Mouse (Mus musculus): ENCODE measurements around the gene Dip2b. TPM values are rescaled to one million over a fixed set of nuclear protein-coding genes. Genes with fewer than 3 reads are reported as not detected.

Dip2b gene
- total and polyA plus RNA-seq, 2 experiments = 2.0 to 3.1 TPM

DNA sequence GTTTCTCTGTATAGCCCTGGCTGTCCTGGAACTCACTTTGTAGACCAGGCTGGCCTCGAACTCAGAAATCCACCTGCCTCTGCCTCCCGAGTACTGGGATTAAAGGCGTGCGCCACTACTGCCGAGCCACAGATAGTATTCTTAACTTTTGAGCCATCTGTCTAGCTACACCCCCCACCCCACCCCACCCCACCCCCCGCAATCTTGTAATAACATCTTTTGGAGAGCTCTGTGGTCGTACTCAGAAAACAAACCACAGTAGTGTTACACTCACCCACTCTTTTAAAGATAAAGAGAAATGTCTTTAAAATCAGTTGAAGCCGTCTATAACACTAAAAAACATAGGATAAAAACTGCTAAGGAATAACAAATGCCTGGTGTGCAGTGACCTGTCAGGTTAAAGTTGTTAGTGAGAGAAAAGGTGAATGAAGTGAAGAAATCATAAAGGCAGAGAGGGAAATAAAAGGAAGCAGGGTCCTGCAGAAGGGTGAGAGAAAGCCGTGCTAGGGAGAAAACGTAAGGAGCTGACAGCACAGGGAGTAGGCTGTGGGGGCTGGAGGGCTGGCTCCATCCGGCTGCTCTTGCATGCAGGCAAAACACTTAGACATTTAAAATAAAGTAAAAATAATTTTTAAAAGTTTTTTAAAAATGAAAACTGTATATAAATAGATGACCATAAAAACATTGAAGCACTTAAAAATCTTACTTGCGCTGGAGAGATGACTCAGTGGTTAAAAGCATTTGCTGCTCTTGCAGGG lies 196.9 kb downstream of the Dip2b start:
- Histone ChIP-seq H3K36me3 (ENCODE audit: control insufficient read depth, insufficient read depth, low read length) (peaks cover 39% of the 10 kb centered on the region), H3K4me3 (ENCODE audit: insufficient read depth, low read depth, low read length) (no peak overlapping the region), H3K9ac (ENCODE audit: low read depth, low read length) (no peak overlapping the region), H3K27ac (replicated peaks; ENCODE audit: insufficient read depth, low read depth, low read length) (no peak overlapping the region), H3K4me1 (ENCODE audit: control insufficient read depth, insufficient read depth, low read length) (peaks cover 6% of the 10 kb centered on the region; the same call in 1 of the 2 replicates), H3K79me2 (ENCODE audit: control insufficient read depth, insufficient read depth, low read length) (peaks cover 46% of the 10 kb centered on the region), H3K27me3 (ENCODE audit: control insufficient read depth, insufficient read depth, low read length) (no peaks in the 10 kb centered on the region)
- WGBS = 96% methylated on average over 12 of the region's 12 CpGs
- no peak for DNase-seq (ENCODE audit: extremely low read depth, low read depth, low spot score)
- no peak for TF ChIP-seq POLR2A (IDR thresholded peaks at IDR 0.05; ENCODE audit: extremely low read depth, insufficient read depth, low read length)
- TF ChIP-seq CTCF (IDR thresholded peaks at IDR 0.05; ENCODE audit: low read depth, low read length) = no peak

DNA sequence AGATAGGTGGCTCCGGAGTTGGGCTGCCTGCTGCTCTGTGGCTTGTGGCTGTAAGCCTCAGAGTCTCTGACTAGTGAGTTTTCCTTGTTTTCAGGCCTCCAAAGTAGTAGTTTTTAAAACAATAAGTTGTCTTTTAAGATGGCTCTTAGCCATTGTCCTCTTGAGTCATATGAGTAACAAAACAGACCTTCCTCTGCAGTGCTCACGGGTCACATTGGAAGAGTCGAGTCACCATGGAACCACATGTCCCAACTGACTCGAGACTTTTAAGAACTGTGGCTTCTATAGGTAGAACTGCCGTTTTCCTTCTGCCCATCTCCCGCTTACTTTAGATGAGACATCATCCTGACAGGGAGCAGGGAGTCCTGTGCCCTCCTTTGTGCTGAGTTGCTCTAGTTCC lies 198.5 kb downstream of the Dip2b start:
- Histone ChIP-seq H3K4me1 (ENCODE audit: control insufficient read depth, insufficient read depth, low read length) (no peaks in the 10 kb centered on the region), H3K27ac (replicated peaks; ENCODE audit: insufficient read depth, low read depth, low read length) (no peak overlapping the region), H3K4me3 (ENCODE audit: insufficient read depth, low read depth, low read length) (no peak overlapping the region), H3K27me3 (ENCODE audit: control insufficient read depth, insufficient read depth, low read length) (no peaks in the 10 kb centered on the region), H3K9ac (ENCODE audit: low read depth, low read length) (no peak overlapping the region), H3K36me3 (ENCODE audit: control insufficient read depth, insufficient read depth, low read length) (peaks cover 47% of the 10 kb centered on the region), H3K79me2 (ENCODE audit: control insufficient read depth, insufficient read depth, low read length) (peaks cover 44% of the 10 kb centered on the region)
- TF ChIP-seq POLR2A (IDR thresholded peaks at IDR 0.05; ENCODE audit: extremely low read depth, insufficient read depth, low read length) (no peak), CTCF (IDR thresholded peaks at IDR 0.05; ENCODE audit: low read depth, low read length) (no peak)
- 83% methylated on average over 6 of the region's 6 CpGs for WGBS
- no peak for DNase-seq (ENCODE audit: extremely low read depth, low read depth, low spot score)

DNA sequence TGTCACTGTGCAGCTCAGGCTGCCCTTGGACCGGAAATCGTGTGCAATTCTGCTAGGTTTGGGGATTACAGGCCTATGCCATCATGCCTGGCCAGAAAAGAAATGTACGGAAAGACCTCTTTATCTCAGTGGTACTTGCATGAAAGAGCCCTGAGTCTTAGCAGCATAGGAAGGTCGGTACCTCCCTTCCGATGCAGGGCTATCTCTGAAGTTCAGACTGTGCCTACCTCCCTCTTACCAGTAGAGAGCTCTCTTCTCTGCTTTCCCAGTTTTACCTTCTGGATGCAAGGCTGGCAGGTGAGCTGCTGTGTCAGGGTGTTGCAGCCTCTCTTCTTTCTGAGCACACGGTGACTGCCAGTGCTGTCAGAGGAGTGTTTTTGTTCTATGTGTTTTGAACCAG lies 203.3 kb downstream of the Dip2b start:
- TF ChIP-seq CTCF (IDR thresholded peaks at IDR 0.05; ENCODE audit: low read depth, low read length) (no peak), POLR2A (IDR thresholded peaks at IDR 0.05; ENCODE audit: extremely low read depth, insufficient read depth, low read length) (no peak)
- H3K4me1 ChIP-seq (ENCODE audit: control insufficient read depth, insufficient read depth, low read length) = no peaks in the 10 kb centered on the region
- peaks cover 35% of the 10 kb centered on the region for H3K36me3 ChIP-seq (ENCODE audit: control insufficient read depth, insufficient read depth, low read length)
- H3K4me3 ChIP-seq (ENCODE audit: insufficient read depth, low read depth, low read length) = no peak overlapping the region
- H3K27me3 ChIP-seq (ENCODE audit: control insufficient read depth, insufficient read depth, low read length) = no peaks in the 10 kb centered on the region
- no peak for DNase-seq (ENCODE audit: extremely low read depth, low read depth, low spot score)
- H3K9ac ChIP-seq (ENCODE audit: low read depth, low read length) = no peak overlapping the region
- WGBS = 86% methylated on average over 6 of the region's 6 CpGs
- H3K79me2 ChIP-seq (ENCODE audit: control insufficient read depth, insufficient read depth, low read length) = peaks cover 39% of the 10 kb centered on the region; the same call in 1 of the 2 replicates
- no peak overlapping the region for H3K27ac ChIP-seq (replicated peaks; ENCODE audit: insufficient read depth, low read depth, low read length)

DNA sequence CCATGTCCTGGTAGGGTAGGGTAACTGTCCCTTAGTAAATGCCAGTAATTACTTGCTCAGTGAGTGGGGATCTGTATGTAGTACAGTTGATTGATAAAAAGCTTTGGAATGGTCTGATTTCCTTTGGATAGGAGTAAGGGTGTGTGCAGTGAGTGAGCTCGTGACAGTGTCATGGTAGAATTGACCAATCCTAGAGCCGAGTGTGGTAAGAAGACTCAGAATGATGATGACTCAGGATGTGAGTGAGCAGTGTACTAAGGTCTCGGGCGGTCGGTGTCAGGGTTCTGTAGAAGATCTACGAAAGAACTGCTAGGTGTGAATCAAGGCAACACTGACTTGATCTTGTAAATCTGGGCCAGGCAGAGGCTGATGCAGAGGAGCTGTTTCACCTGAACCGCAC lies 207.5 kb downstream of the Dip2b start:
- TF ChIP-seq CTCF (IDR thresholded peaks at IDR 0.05; ENCODE audit: low read depth, low read length) = no peak
- TF ChIP-seq POLR2A (IDR thresholded peaks at IDR 0.05; ENCODE audit: extremely low read depth, insufficient read depth, low read length) = no peak
- Histone ChIP-seq H3K9ac (ENCODE audit: low read depth, low read length) (no peak overlapping the region), H3K27ac (replicated peaks; ENCODE audit: insufficient read depth, low read depth, low read length) (no peak overlapping the region), H3K4me1 (ENCODE audit: control insufficient read depth, insufficient read depth, low read length) (no peaks in the 10 kb centered on the region), H3K4me3 (ENCODE audit: insufficient read depth, low read depth, low read length) (no peak overlapping the region), H3K36me3 (ENCODE audit: control insufficient read depth, insufficient read depth, low read length) (peaks cover 41% of the 10 kb centered on the region), H3K27me3 (ENCODE audit: control insufficient read depth, insufficient read depth, low read length) (no peaks in the 10 kb centered on the region), H3K79me2 (ENCODE audit: control insufficient read depth, insufficient read depth, low read length) (peaks cover 18% of the 10 kb centered on the region; the same call in 1 of the 2 replicates)
- DNase-seq (ENCODE audit: extremely low read depth, low read depth, low spot score) = no peak
- 94% methylated on average over 7 of the region's 7 CpGs for WGBS

DNA sequence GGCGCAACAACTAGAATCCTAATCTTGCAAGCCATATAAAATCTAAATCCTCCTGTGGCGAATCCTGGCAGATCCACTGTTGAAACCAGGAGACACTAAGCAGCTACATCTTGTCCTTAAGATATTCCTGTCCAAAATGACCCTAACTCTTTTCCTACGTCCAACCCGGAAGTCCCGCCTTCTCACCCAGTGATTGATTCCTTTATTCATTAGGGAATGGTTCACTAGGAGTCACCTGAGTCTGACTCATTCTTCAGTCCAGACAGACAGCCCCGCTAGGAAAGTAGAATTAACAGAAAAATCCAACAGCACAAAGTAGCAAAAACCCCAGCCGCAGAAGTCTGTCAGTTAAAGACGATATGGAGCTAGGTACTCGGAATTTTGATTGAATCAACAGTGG lies 208.8 kb downstream of the Dip2b start:
- no peak for DNase-seq (ENCODE audit: extremely low read depth, low read depth, low spot score)
- peaks cover 14% of the 10 kb centered on the region; the same call in 1 of the 2 replicates for H3K79me2 ChIP-seq (ENCODE audit: control insufficient read depth, insufficient read depth, low read length)
- no peak overlapping the region for H3K4me3 ChIP-seq (ENCODE audit: insufficient read depth, low read depth, low read length)
- H3K27me3 ChIP-seq (ENCODE audit: control insufficient read depth, insufficient read depth, low read length) = no peaks in the 10 kb centered on the region
- TF ChIP-seq CTCF (IDR thresholded peaks at IDR 0.05; ENCODE audit: low read depth, low read length) (no peak), POLR2A (IDR thresholded peaks at IDR 0.05; ENCODE audit: extremely low read depth, insufficient read depth, low read length) (no peak)
- peaks cover 51% of the 10 kb centered on the region for H3K36me3 ChIP-seq (ENCODE audit: control insufficient read depth, insufficient read depth, low read length)
- no peak overlapping the region for H3K9ac ChIP-seq (ENCODE audit: low read depth, low read length)
- no peaks in the 10 kb centered on the region for H3K4me1 ChIP-seq (ENCODE audit: control insufficient read depth, insufficient read depth, low read length)
- WGBS = 97% methylated on average over 9 of the region's 9 CpGs
- no peak overlapping the region for H3K27ac ChIP-seq (replicated peaks; ENCODE audit: insufficient read depth, low read depth, low read length)
